Mouse (Mus musculus) ES-E14 (cell line): ENCODE results near the gene Plxna2. TPM values are rescaled to one million over a fixed set of nuclear protein-coding genes. Genes with fewer than 3 reads are reported as not detected.

Experiments
- DNase-seq: peaks from one replicate; pipeline ENCODE4 v3.0.0-alpha.2; 2013; ENCODE audit warnings: low read depth, low spot score
- H3K27ac ChIP-seq: 2 replicates; pipeline ENCODE4 v1.5.1; 2012; ENCODE audit warnings: low read depth, mild to moderate bottlenecking, low read length, moderate library complexity, mixed read lengths; ENCODE audit not compliant: poor library complexity, insufficient read depth, severe bottlenecking
- H3K36me3 ChIP-seq: 2 replicates; pipeline ENCODE4 v1.6.1; 2012; ENCODE audit warnings: mild to moderate bottlenecking, low read length, moderate library complexity, mixed read lengths; ENCODE audit not compliant: control insufficient read depth, poor library complexity, insufficient read depth, severe bottlenecking
- H3K4me1 ChIP-seq, 2 experiments: fragments of 150-350 bp in 1 of 2; sonication (generic) in 1 of 2; 2 replicates each; pipeline ENCODE4 v1.6.1; 2012; ENCODE audit warnings: low read length in 2 of 2, mild to moderate bottlenecking in 1 of 2, mixed read lengths in 1 of 2; ENCODE audit not compliant: control insufficient read depth in 2 of 2, insufficient read depth in 2 of 2, poor library complexity in 1 of 2
- H3K4me3 ChIP-seq, 2 experiments: fragments of 150-350 bp in 1 of 2; sonication (generic) in 1 of 2; 2 replicates each; pipeline ENCODE4 v1.5.1; 2012; ENCODE audit warnings: low read length in 2 of 2, low read depth in 1 of 2, mild to moderate bottlenecking in 1 of 2, mixed read lengths in 1 of 2; ENCODE audit not compliant: insufficient read depth in 1 of 2, poor library complexity in 1 of 2, severe bottlenecking in 1 of 2
- H3K9ac ChIP-seq: 2 replicates; pipeline ENCODE4 v1.6.1; 2012; ENCODE audit warnings: low read depth, mild to moderate bottlenecking, low read length, mixed read lengths; ENCODE audit not compliant: poor library complexity, insufficient read depth, severe bottlenecking
- H3K9me3 ChIP-seq: fragments of 150-350 bp; sonication (generic); 2 replicates; pipeline ENCODE4 v1.6.1; 2012; ENCODE audit warnings: low read depth, mild to moderate bottlenecking, low read length; ENCODE audit not compliant: control insufficient read depth, insufficient read depth
- CHD2 ChIP-seq: IDR thresholded peaks from 2 replicates; pipeline ENCODE4 v1.6.1; 2014; ENCODE audit warnings: mild to moderate bottlenecking, low read depth, low read length, inconsistent platforms
- HCFC1 ChIP-seq: IDR thresholded peaks from 2 replicates; pipeline ENCODE4 v1.6.1; 2012; ENCODE audit warnings: low read length, inconsistent platforms, borderline replicate concordance; ENCODE audit not compliant: insufficient read depth
- MAFK ChIP-seq: IDR thresholded peaks from 2 replicates; pipeline ENCODE4 v1.6.1; 2014; ENCODE audit warnings: mild to moderate bottlenecking, low read depth, low read length, inconsistent platforms; ENCODE audit not compliant: insufficient read depth
- ZC3H11A ChIP-seq: IDR thresholded peaks from 2 replicates; pipeline ENCODE4 v1.6.1; 2012; ENCODE audit warnings: low read depth, mild to moderate bottlenecking, inconsistent platforms, low read length, borderline replicate concordance
- ZNF384 ChIP-seq: IDR thresholded peaks from 2 replicates; pipeline ENCODE4 v1.6.1; 2012; ENCODE audit warnings: low read depth, low read length, inconsistent platforms
- in situ Hi-C, 2 experiments: fragments of 600-800 bp; cut with MboI; formaldehyde crosslinking; loops; one replicate each; pipeline ENCODE4 v1.15.1; 2025; ENCODE audit warnings: low sequenced_read_pairs in 2 of 2, inconsistent platforms in 1 of 2; ENCODE audit not compliant: unreplicated experiment in 2 of 2
- total RNA-seq: library from RNA; depleted of rRNA; stranded (reverse); fragments of 300-350 nt; gene quantifications from 2 replicates; pipeline ENCODE4 v1.2.3, GENCODE M21; 2012

Plxna2 gene
- total RNA-seq, 1 experiment: 3.9 TPM

GRCm38 (mm10) chr1:194624973-194625372 lies 7.0 kb downstream of the Plxna2 start:
- Histone ChIP-seq H3K9me3 (no peaks in the 10 kb centered on the region), H3K27ac (no peak overlapping the region), H3K4me3 (no peak overlapping the region), H3K9ac (no peak overlapping the region), H3K36me3 (no peaks in the 10 kb centered on the region), H3K4me1 (no peaks in the 10 kb centered on the region; a peak in 1 of 4 replicates)
- TF ChIP-seq CHD2 (no peak), ZC3H11A (no peak), ZNF384 (no peak), HCFC1 (no peak), MAFK (no peak)
- no peak for DNase-seq
- in situ Hi-C loops: loop anchor here in 1 of 2 experiments (25.0 kb wide), 1 partner anchor 337 kb away; no protein-coding TSS in a partner anchor

GRCm38 (mm10) chr1:194626109-194626508 lies 8.1 kb downstream of the Plxna2 start:
- no peak overlapping the region for H3K9ac ChIP-seq
- H3K27ac ChIP-seq: no peak overlapping the region
- no peaks in the 10 kb centered on the region for H3K9me3 ChIP-seq
- no peak overlapping the region for H3K4me3 ChIP-seq
- H3K4me1 ChIP-seq: no peaks in the 10 kb centered on the region; a peak in 1 of 4 replicates
- no peaks in the 10 kb centered on the region for H3K36me3 ChIP-seq
- in situ Hi-C loops: no loop called here
- no peak for DNase-seq
- TF ChIP-seq CHD2 (no peak), HCFC1 (no peak), MAFK (no peak), ZC3H11A (no peak)

GRCm38 (mm10) chr1:194627286-194627685 lies 9.3 kb downstream of the Plxna2 start:
- H3K27ac ChIP-seq: no peak overlapping the region
- H3K4me1 ChIP-seq: no peaks in the 10 kb centered on the region
- DNase-seq: no peak
- H3K4me3 ChIP-seq: no peak overlapping the region
- no peaks in the 10 kb centered on the region for H3K36me3 ChIP-seq
- no peak overlapping the region for H3K9ac ChIP-seq
- H3K9me3 ChIP-seq: no peaks in the 10 kb centered on the region
- TF ChIP-seq CHD2 (no peak), ZC3H11A (no peak), HCFC1 (no peak), ZNF384 (no peak), MAFK (no peak)
- in situ Hi-C loops: no loop called here

- no peaks in the 10 kb centered on the region for H3K9me3 ChIP-seq
- in situ Hi-C loops: no loop called here
- H3K9ac ChIP-seq: no peak overlapping the region
- H3K4me1 ChIP-seq: no peaks in the 10 kb centered on the region
- no peaks in the 10 kb centered on the region for H3K36me3 ChIP-seq
- H3K4me3 ChIP-seq: no peak overlapping the region
- no peak overlapping the region for H3K27ac ChIP-seq
- DNase-seq: no peak
- TF ChIP-seq ZC3H11A: no peak
- TF ChIP-seq CHD2: no peak
- TF ChIP-seq HCFC1: no peak
- TF ChIP-seq ZNF384: no peak
- TF ChIP-seq MAFK: no peak
These were observed 11.2 kb downstream of the Plxna2 start for GRCm38 (mm10) chr1:194629135-194629689.

GRCm38 (mm10) chr1:194630498-194631056 lies 12.6 kb downstream of the Plxna2 start:
- TF ChIP-seq ZNF384: no peak
- TF ChIP-seq HCFC1: no peak
- H3K27ac ChIP-seq: no peak overlapping the region
- no peaks in the 10 kb centered on the region for H3K36me3 ChIP-seq
- no peaks in the 10 kb centered on the region for H3K4me1 ChIP-seq
- H3K4me3 ChIP-seq: no peak overlapping the region
- no peak overlapping the region for H3K9ac ChIP-seq
- DNase-seq: no peak
- no peaks in the 10 kb centered on the region for H3K9me3 ChIP-seq
- in situ Hi-C loops: no loop called here
